Mouse (Mus musculus) MEL (cell line): Measurements from ENCODE around the gene Gpatch2.

Source experiments
- MAX ChIP-seq: IDR thresholded peaks from 2 replicates; pipeline ENCODE4 v1.6.1; 2011; ENCODE audit warnings: low read length, improper control_type of control experiment
- POLR2AphosphoS2 ChIP-seq: IDR thresholded peaks from 2 replicates; pipeline ENCODE4 v1.6.1; 2011; ENCODE audit warnings: low read length, improper control_type of control experiment
- RCOR1 ChIP-seq: IDR thresholded peaks from 2 replicates; pipeline ENCODE4 v1.6.1; 2012; ENCODE audit warnings: low read depth, mild to moderate bottlenecking, inconsistent platforms, low read length, improper control_type of control experiment

DNA sequence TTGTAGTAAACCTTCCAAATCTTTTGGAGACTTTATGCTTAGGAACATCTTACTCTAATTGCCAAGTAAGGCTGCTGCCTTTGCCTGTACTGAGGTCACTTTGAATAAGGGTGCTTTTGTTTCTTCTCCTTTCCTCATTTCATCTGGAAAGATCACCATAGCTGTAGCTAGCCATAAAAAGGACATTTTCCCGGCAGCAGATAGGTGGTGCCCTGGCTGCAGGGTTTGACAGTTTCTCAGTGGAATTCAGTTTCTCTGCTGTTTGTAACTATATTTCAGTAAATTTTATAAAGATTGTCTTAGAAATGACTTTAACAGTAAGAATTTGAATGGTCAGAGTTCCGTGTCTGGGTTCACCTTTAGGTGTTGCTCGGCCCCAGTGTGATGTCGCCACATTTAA, 43.4 kb downstream of the Gpatch2 start:
- no peak for TF ChIP-seq MAX
- no peak for TF ChIP-seq POLR2AphosphoS2
- no peak for TF ChIP-seq RCOR1
